Mouse (Mus musculus) E14TG2a.4 (cell line): ENCODE results near the gene Adarb2.

ENCODE experiments used
- H3K27me3 ChIP-seq: 2 replicates; pipeline ENCODE4 v1.6.1; 2014; ENCODE audit warnings: low read length, control low read depth; ENCODE audit not compliant: insufficient read depth
- H3K36me3 ChIP-seq: 2 replicates; pipeline ENCODE4 v1.6.1; 2014; ENCODE audit warnings: low read length, control low read depth; ENCODE audit not compliant: insufficient read depth
- H3K4me1 ChIP-seq: replicated peaks from 2 replicates; pipeline ENCODE4 v1.6.1; 2014; ENCODE audit warnings: low read depth, low read length, control low read depth
- H3K4me3 ChIP-seq: replicated peaks from 2 replicates; pipeline ENCODE4 v1.5.1; 2014; ENCODE audit warnings: mild to moderate bottlenecking, low read length
- H3K9me3 ChIP-seq: 2 replicates; pipeline ENCODE4 v1.6.1; 2014; ENCODE audit warnings: low read length, control low read depth
- CTCF ChIP-seq: conservative IDR thresholded peaks from 2 replicates; pipeline ENCODE4 v1.5.1; 2014; ENCODE audit warnings: low read length
- NANOG ChIP-seq: IDR thresholded peaks from 2 replicates; pipeline ENCODE4 v1.6.1; 2014; ENCODE audit warnings: borderline replicate concordance, low read length, mixed read lengths
- POU5F1 ChIP-seq: IDR thresholded peaks from 2 replicates; pipeline ENCODE4 v1.6.1; 2014; ENCODE audit warnings: low read length, borderline replicate concordance

Adarb2 gene

GRCm38 (mm10) chr13:8457831-8458230 is 255.2 kb downstream of the Adarb2 start:
- Histone ChIP-seq H3K4me1 (no peaks in the 10 kb centered on the region), H3K9me3 (no peaks in the 10 kb centered on the region), H3K4me3 (no peak overlapping the region), H3K36me3 (no peaks in the 10 kb centered on the region), H3K27me3 (no peaks in the 10 kb centered on the region)
- TF ChIP-seq NANOG = no peak
- TF ChIP-seq CTCF = no peak
- no peak for TF ChIP-seq POU5F1

DNA sequence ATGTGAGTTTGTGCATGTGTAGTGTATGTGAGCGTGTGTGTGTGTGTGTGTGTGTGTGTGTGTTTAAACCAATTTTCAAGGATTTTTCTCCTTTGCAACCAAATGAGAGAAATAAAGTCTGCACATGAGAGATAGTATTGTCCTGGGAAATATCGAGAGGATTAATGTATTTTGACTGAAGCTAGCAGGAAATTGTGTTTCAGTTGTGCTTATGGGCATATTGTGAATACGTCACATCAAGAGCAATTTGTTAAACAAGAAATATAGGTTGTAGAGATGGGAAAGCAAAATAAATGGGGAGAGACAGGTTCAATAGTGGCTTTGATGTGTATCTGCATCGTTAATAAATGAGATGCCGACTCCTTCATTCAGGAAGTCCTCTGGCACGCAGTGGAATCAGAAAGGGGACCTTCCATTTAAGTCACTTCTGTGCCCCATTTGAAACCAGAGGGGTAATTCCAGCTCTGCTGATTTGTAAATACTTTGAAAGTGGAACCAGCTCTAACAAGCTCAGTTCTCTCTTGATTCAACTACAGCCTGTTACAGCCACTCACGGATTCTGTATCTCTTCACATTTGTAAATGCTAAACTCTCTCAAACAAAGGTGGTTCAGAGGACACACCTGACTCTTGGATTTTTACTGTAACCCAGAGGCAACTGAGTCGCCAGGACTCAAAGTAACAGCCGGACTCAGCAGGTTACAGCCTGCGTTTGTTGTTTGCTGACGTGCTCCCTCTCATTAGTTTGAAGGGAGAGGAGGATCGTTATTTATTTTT is 265.1 kb downstream of the Adarb2 start:
- TF ChIP-seq POU5F1 = no peak
- no peak for TF ChIP-seq CTCF
- TF ChIP-seq NANOG = no peak
- H3K9me3 ChIP-seq = peaks cover 11% of the 10 kb centered on the region
- H3K27me3 ChIP-seq = no peaks in the 10 kb centered on the region
- H3K4me1 ChIP-seq = 0 out of 2 replicates have a peak, but pooled peaks cover 6% of the 10 kb centered on the region
- no peak overlapping the region for H3K4me3 ChIP-seq
- no peaks in the 10 kb centered on the region for H3K36me3 ChIP-seq

DNA sequence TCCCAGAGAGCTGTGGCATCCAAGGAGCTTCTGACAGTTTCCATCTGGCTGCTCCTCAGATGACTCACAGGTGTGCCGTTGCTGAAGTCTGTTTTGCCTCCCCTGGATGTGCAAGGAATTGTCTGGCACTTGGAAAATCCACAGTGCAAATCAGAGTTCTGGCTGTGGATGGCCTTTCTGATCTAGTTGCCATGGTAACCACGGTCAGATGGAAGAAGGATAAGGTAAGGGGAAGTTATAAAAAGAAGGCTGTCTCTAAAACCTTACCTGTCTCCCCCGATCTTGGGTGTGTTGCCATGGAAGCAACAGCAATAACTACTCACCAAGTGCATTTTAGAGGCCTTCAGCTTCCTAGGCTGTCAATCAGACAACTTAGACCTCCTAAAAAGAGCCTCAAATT is 273.6 kb downstream of the Adarb2 start:
- Histone ChIP-seq H3K4me1 (no peaks in the 10 kb centered on the region), H3K4me3 (no peak overlapping the region), H3K27me3 (no peaks in the 10 kb centered on the region), H3K36me3 (no peaks in the 10 kb centered on the region), H3K9me3 (peaks cover 58% of the 10 kb centered on the region)
- TF ChIP-seq NANOG (no peak), CTCF (no peak), POU5F1 (no peak)

DNA sequence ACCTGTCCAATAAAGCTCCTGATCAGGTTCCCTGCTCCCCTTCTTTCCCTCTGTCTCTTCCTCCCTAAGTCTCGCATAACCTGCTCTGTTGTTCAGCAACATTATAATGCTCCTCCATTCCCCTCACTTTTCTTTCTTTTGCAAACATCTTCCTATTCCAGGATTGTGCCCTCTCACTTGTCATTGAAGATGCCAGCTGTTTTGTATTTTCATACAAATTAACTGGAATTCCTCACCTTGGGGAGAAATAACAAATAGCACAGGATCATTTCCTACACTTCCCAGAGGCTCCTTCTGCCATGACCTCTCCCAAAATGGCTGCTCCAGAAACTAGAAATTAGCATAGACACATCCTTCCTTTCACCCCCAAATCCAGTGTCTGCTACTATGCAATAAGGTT is 276.1 kb downstream of the Adarb2 start:
- H3K4me1 ChIP-seq = no peaks in the 10 kb centered on the region
- H3K4me3 ChIP-seq = no peak overlapping the region
- H3K9me3 ChIP-seq = peaks cover 58% of the 10 kb centered on the region
- no peaks in the 10 kb centered on the region for H3K27me3 ChIP-seq
- H3K36me3 ChIP-seq = no peaks in the 10 kb centered on the region
- TF ChIP-seq CTCF (no peak), NANOG (no peak), POU5F1 (no peak)

GRCm38 (mm10) chr13:8479970-8480369 is 277.3 kb downstream of the Adarb2 start:
- TF ChIP-seq POU5F1 = no peak
- no peak for TF ChIP-seq NANOG
- TF ChIP-seq CTCF = no peak
- no peak overlapping the region for H3K4me3 ChIP-seq
- H3K4me1 ChIP-seq = no peaks in the 10 kb centered on the region
- H3K9me3 ChIP-seq = peaks cover 53% of the 10 kb centered on the region
- H3K36me3 ChIP-seq = no peaks in the 10 kb centered on the region
- no peaks in the 10 kb centered on the region for H3K27me3 ChIP-seq

GRCm38 (mm10) chr13:8481347-8481746 is 278.7 kb downstream of the Adarb2 start:
- Histone ChIP-seq H3K36me3 (no peaks in the 10 kb centered on the region), H3K9me3 (peaks cover 40% of the 10 kb centered on the region), H3K27me3 (no peaks in the 10 kb centered on the region), H3K4me3 (no peak overlapping the region), H3K4me1 (no peaks in the 10 kb centered on the region)
- TF ChIP-seq POU5F1 (no peak), NANOG (no peak), CTCF (no peak)

GRCm38 (mm10) chr13:8484592-8485272 is 282.1 kb downstream of the Adarb2 start:
- Histone ChIP-seq H3K4me1 (no peaks in the 10 kb centered on the region), H3K9me3 (peaks cover 7% of the 10 kb centered on the region; the same call in 1 of the 2 replicates), H3K4me3 (no peak overlapping the region), H3K36me3 (no peaks in the 10 kb centered on the region), H3K27me3 (no peaks in the 10 kb centered on the region)
- TF ChIP-seq POU5F1 = no peak
- TF ChIP-seq NANOG = no peak
- no peak for TF ChIP-seq CTCF

DNA sequence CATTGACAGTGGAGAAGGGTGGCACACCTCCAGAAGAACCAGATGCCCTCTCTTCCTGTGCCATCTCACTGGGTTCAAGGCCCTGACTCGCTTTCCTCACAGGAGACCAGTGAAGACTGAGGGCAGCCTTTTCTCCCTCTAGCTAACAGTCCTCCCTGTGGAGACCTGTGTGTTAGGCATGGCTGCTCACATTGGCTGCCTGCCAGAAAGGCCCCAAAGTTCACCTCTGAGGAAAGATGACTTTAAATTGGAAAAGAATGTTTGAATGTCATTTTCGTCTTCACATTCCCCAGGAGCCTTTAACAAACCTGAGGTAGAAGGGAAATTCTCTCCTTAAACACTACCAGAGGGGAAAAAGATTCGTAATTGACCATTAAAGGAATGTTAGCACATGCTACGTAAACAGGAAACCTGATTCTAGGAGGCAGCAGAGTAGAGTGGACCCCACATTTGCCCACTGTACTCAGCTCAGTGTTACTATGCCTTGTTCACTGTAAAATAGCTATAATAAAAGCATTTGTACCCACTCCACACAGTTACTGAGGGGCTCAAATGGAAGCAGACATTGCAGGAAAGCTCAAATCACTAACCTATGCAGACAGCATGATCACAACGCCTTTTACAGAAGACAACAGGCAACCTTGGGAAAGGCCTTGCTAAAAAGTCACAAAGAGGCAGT is 285.2 kb downstream of the Adarb2 start:
- H3K9me3 ChIP-seq = no peaks in the 10 kb centered on the region
- TF ChIP-seq NANOG (no peak), POU5F1 (no peak), CTCF (no peak)
- H3K27me3 ChIP-seq = no peaks in the 10 kb centered on the region
- H3K4me3 ChIP-seq = no peak overlapping the region
- no peaks in the 10 kb centered on the region for H3K4me1 ChIP-seq
- no peaks in the 10 kb centered on the region for H3K36me3 ChIP-seq
